Mouse (Mus musculus) lung, adult 2 months (tissue): ENCODE results near the gene Pabpn1l.

ENCODE experiments used
- CTCF ChIP-seq: fragments of 200-500 bp; IDR thresholded peaks from 2 replicates; pipeline ENCODE4 v1.5.1; 2011; ENCODE audit warnings: mild to moderate bottlenecking, low read length, control low read depth; ENCODE audit not compliant: insufficient read depth
- POLR2A ChIP-seq: fragments of 200-500 bp; IDR thresholded peaks from 2 replicates; pipeline ENCODE4 v1.6.1; 2011; ENCODE audit warnings: low read depth, mild to moderate bottlenecking, control low read depth, low read length, borderline replicate concordance; ENCODE audit errors: extremely low read depth

DNA sequence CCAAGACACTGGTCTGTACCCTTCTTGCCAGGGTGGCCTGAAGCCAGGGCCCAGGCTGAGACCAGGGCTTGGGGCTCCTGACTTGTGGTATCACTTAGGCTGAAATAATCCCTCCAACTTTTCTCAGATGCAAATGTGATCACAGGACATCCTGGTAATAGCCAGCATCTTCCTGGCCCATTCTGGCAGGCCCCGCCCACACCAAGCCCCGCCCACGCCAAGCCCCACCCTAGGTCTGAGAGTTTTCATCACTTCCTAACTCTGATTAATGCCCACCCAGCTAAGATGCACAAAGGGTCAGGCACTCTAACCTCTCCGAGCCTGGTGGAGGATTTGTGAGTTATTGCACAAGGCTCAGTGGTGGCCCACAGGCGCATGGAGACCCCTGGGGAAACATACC lies 2.1 kb downstream of the Pabpn1l start:
- TF ChIP-seq CTCF (no peak), POLR2A (no peak)
